Mouse (Mus musculus) c-Kit-positive CD71-negative TER-119-negative erythroid progenitor cells, embryonic 14.5 days (primary cell): ENCODE results near the gene Fam129a.
A peak's percentile ranks its signal among the peaks of the same experiment; 100 is the strongest.

Source experiments
- DNase-seq: peaks from one replicate; pipeline ENCODE4 v3.0.0-alpha.2; 2013; ENCODE audit warnings: low read depth

The Fam129a gene

GRCm38 (mm10) chr1:151699363-151699762, 128.4 kb downstream of the Fam129a start:
- no peak for DNase-seq

GRCm38 (mm10) chr1:151702816-151703215, 131.8 kb downstream of the Fam129a start:
- no peak for DNase-seq

GRCm38 (mm10) chr1:151705723-151706396, 134.9 kb downstream of the Fam129a start:
- peak; percentile 78 for DNase-seq

GRCm38 (mm10) chr1:151706397-151706752, 135.4 kb downstream of the Fam129a start:
- no peak for DNase-seq

- DNase-seq = no peak
These were observed 138.2 kb downstream of the Fam129a start for GRCm38 (mm10) chr1:151708966-151709733.

- DNase-seq = no peak
These were observed 138.7 kb downstream of the Fam129a start for GRCm38 (mm10) chr1:151709734-151710022.

GRCm38 (mm10) chr1:151710424-151711055, 139.6 kb downstream of the Fam129a start:
- no peak for DNase-seq

GRCm38 (mm10) chr1:151711062-151711461, 140.1 kb downstream of the Fam129a start:
- DNase-seq = no peak

GRCm38 (mm10) chr1:151712664-151713063, 141.7 kb downstream of the Fam129a start:
- no peak for DNase-seq

- DNase-seq = no peak
These were observed 142.6 kb downstream of the Fam129a start for GRCm38 (mm10) chr1:151713622-151714021.

- DNase-seq = no peak
These were observed 145.2 kb downstream of the Fam129a start for GRCm38 (mm10) chr1:151716024-151716710.

GRCm38 (mm10) chr1:151717624-151718023, 146.6 kb downstream of the Fam129a start:
- DNase-seq = no peak

- DNase-seq = no peak
These were observed 147.6 kb downstream of the Fam129a start for GRCm38 (mm10) chr1:151718575-151718974.

- DNase-seq = no peak
These were observed 148.9 kb downstream of the Fam129a start for GRCm38 (mm10) chr1:151719911-151720310.

- no peak for DNase-seq
These were observed 149.6 kb downstream of the Fam129a start for GRCm38 (mm10) chr1:151720566-151720965.

- no peak for DNase-seq
These were observed 150.5 kb downstream of the Fam129a start for GRCm38 (mm10) chr1:151721357-151721983.

GRCm38 (mm10) chr1:151723771-151724170, 152.8 kb downstream of the Fam129a start:
- DNase-seq = no peak

GRCm38 (mm10) chr1:151725590-151725989, 154.6 kb downstream of the Fam129a start:
- DNase-seq = no peak

- no peak for DNase-seq
These were observed 155.4 kb downstream of the Fam129a start for GRCm38 (mm10) chr1:151726358-151726757.

GRCm38 (mm10) chr1:151728141-151728540, 157.2 kb downstream of the Fam129a start:
- no peak for DNase-seq

GRCm38 (mm10) chr1:151737146-151737545, 166.2 kb downstream of the Fam129a start:
- DNase-seq = no peak

GRCm38 (mm10) chr1:151741199-151741621, 170.2 kb downstream of the Fam129a start:
- DNase-seq = no peak
